Mouse (Mus musculus) bone marrow, adult 2 months (tissue): ENCODE results near the gene Ulk4.

Source experiments
- CTCF ChIP-seq: fragments of 200-500 bp; IDR thresholded peaks from 2 replicates; pipeline ENCODE4 v1.5.1; 2011; ENCODE audit warnings: low read length, control low read depth; ENCODE audit not compliant: control insufficient read depth, insufficient read depth
- POLR2A ChIP-seq: fragments of 200-500 bp; IDR thresholded peaks from 2 replicates; pipeline ENCODE4 v1.6.1; 2011; ENCODE audit warnings: low read depth, mild to moderate bottlenecking, control low read depth, low read length, borderline replicate concordance; ENCODE audit not compliant: control insufficient read depth

DNA sequence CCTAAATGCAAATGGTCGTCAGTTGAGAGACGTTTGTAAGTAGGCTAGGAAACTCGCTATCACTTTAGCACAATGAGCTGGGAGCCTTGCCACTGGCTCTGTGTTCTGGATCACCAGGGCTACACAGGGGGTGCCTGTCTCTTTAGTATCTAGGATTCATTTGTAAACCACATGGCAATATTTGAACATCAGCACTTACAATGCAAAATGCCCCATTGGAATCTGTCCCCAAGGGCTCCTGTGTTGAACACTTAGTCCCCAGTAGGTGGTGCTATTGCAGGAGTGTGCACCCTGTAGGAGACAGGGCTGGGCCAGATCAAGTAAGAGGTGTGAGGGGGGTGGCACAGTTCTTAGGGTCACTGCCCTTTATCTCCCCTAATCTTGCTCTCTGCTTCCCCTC, 217.7 kb downstream of the Ulk4 start:
- TF ChIP-seq POLR2A (no peak), CTCF (peak; percentile 49; the same call in 1 of the 2 replicates)
